Mouse (Mus musculus) embryonic facial prominence, embryonic 10.5 days (tissue): ENCODE measurements around the gene Stip1. TPM values are rescaled to one million over a fixed set of nuclear protein-coding genes. Genes with fewer than 3 reads are reported as not detected.

ENCODE experiments used
- DNase-seq: peaks from one replicate; pipeline ENCODE4 v3.0.0-alpha.2; 2017; ENCODE audit warnings: low spot score
- H3K27ac ChIP-seq: fragments of 300-500 bp; sonication (generic); replicated peaks from 2 replicates; pipeline ENCODE4 v1.5.1; 2016; ENCODE audit warnings: mild to moderate bottlenecking
- H3K27me3 ChIP-seq: fragments of 300-500 bp; sonication (generic); replicated peaks from 2 replicates; pipeline ENCODE4 v1.6.1; 2016; ENCODE audit warnings: low read depth, mild to moderate bottlenecking; ENCODE audit not compliant: poor library complexity, severe bottlenecking
- H3K36me3 ChIP-seq: fragments of 300-500 bp; sonication (generic); replicated peaks from 2 replicates; pipeline ENCODE4 v1.6.1; 2016; ENCODE audit warnings: mild to moderate bottlenecking, moderate library complexity
- H3K4me1 ChIP-seq: fragments of 300-500 bp; sonication (generic); 2 replicates; pipeline ENCODE4 v1.6.1; 2016
- H3K4me3 ChIP-seq: fragments of 300-500 bp; sonication (generic); 2 replicates; pipeline ENCODE4 v1.5.1; 2016; ENCODE audit warnings: mild to moderate bottlenecking, moderate library complexity
- H3K9me3 ChIP-seq: fragments of 300-500 bp; sonication (generic); 2 replicates; pipeline ENCODE4 v1.6.1; 2016; ENCODE audit warnings: mild to moderate bottlenecking
- WGBS: fragments of 180-500 bp; shearing (Covaris S2); methylation state at CpG from one replicate; pipeline ENCODE4 v1.1.7; 2016; 5-methylcytosine and 5-hydroxymethylcytosine counted together
- polyA plus RNA-seq: library from polyadenylated mRNA; unstranded; fragments of >200 nt; fragmentation: Nextera tagmentation; extraction: Ambion mirVana; gene quantifications from 2 replicates; pipeline ENCODE4 v1.2.1, GENCODE M21; 2016

Stip1 gene
- polyA plus RNA-seq, 1 experiment from 2014 or later, result 453 TPM

DNA sequence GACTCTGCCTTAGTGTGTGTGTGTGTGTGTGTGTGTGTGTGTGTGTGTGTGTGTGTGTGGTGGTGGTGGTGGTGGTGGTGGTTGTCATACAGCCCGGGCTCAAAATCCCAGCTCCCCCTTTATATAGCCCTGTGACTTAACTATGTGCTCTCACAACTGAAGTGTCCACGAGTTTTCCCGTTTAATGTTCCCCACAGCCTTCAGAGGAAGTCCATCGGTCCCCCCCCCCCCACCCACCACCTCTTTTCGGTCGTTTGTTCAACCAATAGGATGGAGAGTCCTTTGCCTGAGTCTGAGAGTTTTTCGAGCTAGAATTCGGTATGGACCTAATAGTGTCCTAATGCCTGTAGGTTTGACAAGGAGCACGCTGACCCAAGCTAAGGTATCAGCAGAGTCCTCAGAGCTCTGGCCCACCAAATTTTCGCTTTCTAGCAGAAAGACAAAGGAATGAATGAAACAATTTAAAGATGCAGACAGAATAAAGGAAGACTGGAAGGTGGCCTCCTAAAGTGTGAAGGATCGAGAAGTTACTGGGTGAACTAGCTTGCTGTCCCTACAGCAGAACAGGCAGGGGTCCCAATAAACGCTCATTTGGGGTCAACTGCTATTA lies 66.1 kb downstream of the Stip1 start:
- Histone ChIP-seq H3K36me3 (peaks cover 28% of the 10 kb centered on the region), H3K9me3 (no peaks in the 10 kb centered on the region), H3K27ac (peak overlapping the region; percentile 95), H3K4me3 (peak overlapping the region; percentile 92), H3K4me1 (peaks cover 79% of the 10 kb centered on the region), H3K27me3 (peaks cover 4% of the 10 kb centered on the region)
- WGBS, result 36% methylated on average over 12 of the region's 12 CpGs
- no peak for DNase-seq

DNA sequence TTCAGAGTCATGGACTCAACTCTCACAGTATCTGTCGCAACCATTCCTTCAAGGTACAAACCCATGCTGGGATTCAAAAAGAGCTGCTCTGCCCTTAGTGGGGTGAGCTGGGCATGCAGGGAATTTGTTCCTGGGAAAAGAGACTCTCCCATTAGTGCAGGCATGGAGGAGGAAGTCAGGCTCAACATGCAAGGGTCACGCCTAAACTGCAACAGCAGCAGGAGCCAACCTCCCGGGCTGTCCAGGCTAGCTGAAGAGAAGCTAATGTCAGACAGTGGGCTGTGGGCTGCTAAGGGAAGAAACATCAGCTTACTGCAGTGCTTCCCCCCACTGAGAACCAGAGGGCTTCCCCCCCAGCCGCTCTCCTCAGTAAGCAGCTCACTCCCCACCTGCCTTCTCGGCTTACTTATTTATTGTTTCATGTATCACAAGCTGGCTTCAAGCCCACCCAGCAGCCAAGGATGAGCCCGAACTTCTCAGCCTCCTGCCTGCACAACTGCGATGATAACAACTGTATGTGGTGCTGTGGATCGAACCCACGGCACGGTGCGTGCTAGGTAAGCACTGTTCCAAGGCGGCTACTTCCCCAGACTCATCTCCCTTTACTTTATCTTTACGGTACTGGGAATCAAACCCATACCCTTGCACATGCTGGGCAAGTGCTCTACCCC lies 67.4 kb downstream of the Stip1 start:
- H3K4me1 ChIP-seq, result peaks cover 79% of the 10 kb centered on the region
- peaks cover 15% of the 10 kb centered on the region for H3K36me3 ChIP-seq
- DNase-seq, result no peak
- no peaks in the 10 kb centered on the region for H3K9me3 ChIP-seq
- H3K4me3 ChIP-seq, result 0 out of 2 replicates have a peak overlapping the region, but pooled peaks have one; percentile 19
- peak overlapping the region; percentile 52; the same call in 1 of the 2 replicates for H3K27ac ChIP-seq
- H3K27me3 ChIP-seq, result peaks cover 12% of the 10 kb centered on the region
- 80% methylated on average over 13 of the region's 13 CpGs for WGBS

DNA sequence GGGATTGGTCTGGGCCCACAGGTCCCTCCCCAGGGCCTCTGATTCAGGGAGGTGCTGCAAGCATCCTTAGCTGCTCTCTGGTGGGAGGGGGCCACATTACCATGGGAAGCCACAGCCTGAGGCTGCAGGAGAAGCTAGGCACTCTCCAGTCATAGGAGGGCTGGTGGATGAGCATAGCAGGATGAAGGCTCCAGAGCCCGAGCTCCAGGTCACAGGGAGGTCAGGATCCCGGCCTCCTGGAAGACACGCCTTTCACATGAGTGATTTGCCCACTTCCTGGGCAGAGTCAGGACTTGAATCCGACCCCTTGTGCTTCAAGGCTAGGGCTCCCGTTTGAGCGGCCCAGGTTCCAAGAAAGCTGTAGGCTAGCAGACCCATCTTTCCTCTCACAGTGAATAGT lies 68.1 kb downstream of the Stip1 start:
- peaks cover 71% of the 10 kb centered on the region for H3K4me1 ChIP-seq
- H3K36me3 ChIP-seq, result peaks cover 9% of the 10 kb centered on the region
- 30% methylated on average over 6 of the region's 6 CpGs for WGBS
- peak overlapping the region; percentile 2; the same call in 1 of the 2 replicates for H3K4me3 ChIP-seq
- DNase-seq, result no peak
- peak overlapping the region; percentile 52; the same call in 1 of the 2 replicates for H3K27ac ChIP-seq
- no peaks in the 10 kb centered on the region for H3K9me3 ChIP-seq
- peaks cover 12% of the 10 kb centered on the region for H3K27me3 ChIP-seq

Other genes starting within 250 kb of the Stip1 start
- gene Rps6ka4, start 199.3 kb downstream of the Stip1 start, polyA plus RNA-seq, result 5.3 and 7.0 TPM in 2 replicates
- gene Ccdc88b, start 181.8 kb downstream of the Stip1 start, polyA plus RNA-seq, result 0.62 and 0.67 TPM in 2 replicates
- gene Trmt112, start 130.3 kb downstream of the Stip1 start, polyA plus RNA-seq, result 150 and 168 TPM in 2 replicates
- 137 and 140 TPM in 2 replicates for gene Prdx5, start 129.9 kb downstream of the Stip1 start, polyA plus RNA-seq
- 7.9 and 8.9 TPM in 2 replicates for gene Esrra, start 118.2 kb downstream of the Stip1 start, polyA plus RNA-seq
- gene Catsperz, start 114.6 kb downstream of the Stip1 start, polyA plus RNA-seq, result 0.68 and 0.74 TPM in 2 replicates
- 0.23 TPM in 1 of 2 replicates, not detected in the other for gene Kcnk4, start 105.5 kb downstream of the Stip1 start, polyA plus RNA-seq
- 53.4 and 55.1 TPM in 2 replicates for gene Bad, start 98.1 kb downstream of the Stip1 start, polyA plus RNA-seq
- gene Gpr137, start 97.5 kb downstream of the Stip1 start, polyA plus RNA-seq, result 26.9 and 27.5 TPM in 2 replicates
- 217 and 235 TPM in 2 replicates for gene Ppp1r14b, start 65.0 kb downstream of the Stip1 start, polyA plus RNA-seq
- gene Plcb3, start 63.5 kb downstream of the Stip1 start, polyA plus RNA-seq, result 32.8 and 37.0 TPM in 2 replicates
- gene Fkbp2, start 59.5 kb downstream of the Stip1 start, polyA plus RNA-seq, result 100.0 and 101 TPM in 2 replicates
- gene Vegfb, start 52.3 kb downstream of the Stip1 start, polyA plus RNA-seq, result 36.0 and 36.9 TPM in 2 replicates
- 18.1 and 18.2 TPM in 2 replicates for gene Dnajc4, start 47.4 kb downstream of the Stip1 start, polyA plus RNA-seq
- 20.1 and 20.9 TPM in 2 replicates for gene Nudt22, start 43.9 kb downstream of the Stip1 start, polyA plus RNA-seq
- gene Trpt1, start 43.8 kb downstream of the Stip1 start, polyA plus RNA-seq, result 8.3 and 8.8 TPM in 2 replicates
- gene Fermt3, start 20.5 kb downstream of the Stip1 start, polyA plus RNA-seq, result 7.1 and 8.0 TPM in 2 replicates
- 5.0 and 5.4 TPM in 2 replicates for gene Macrod1, start 16.8 kb upstream of the Stip1 start, polyA plus RNA-seq
- 2.5 and 2.9 TPM in 2 replicates for gene Flrt1, start 65.8 kb upstream of the Stip1 start, polyA plus RNA-seq
- 275 and 276 TPM in 2 replicates for gene Otub1, start 166.3 kb upstream of the Stip1 start, polyA plus RNA-seq
- gene Cox8a, start 177.6 kb upstream of the Stip1 start, polyA plus RNA-seq, result 867 and 877 TPM in 2 replicates
- 93.2 and 94.4 TPM in 2 replicates for gene Naa40, start 201.2 kb upstream of the Stip1 start, polyA plus RNA-seq
- gene Rcor2, start 227.4 kb upstream of the Stip1 start, polyA plus RNA-seq, result 51.0 and 58.6 TPM in 2 replicates